Mouse (Mus musculus) erythroblast, embryonic 14.5 days (primary cell): ENCODE results near the gene LTO1.

ENCODE experiments used
- GATA1 ChIP-seq: IDR thresholded peaks from 2 replicates; pipeline ENCODE4 v1.6.1; 2012; ENCODE audit warnings: low read length, inconsistent platforms, mixed read lengths
- TAL1 ChIP-seq: IDR thresholded peaks from 3 replicates; pipeline ENCODE4 v1.6.1; 2012; ENCODE audit warnings: low read length, inconsistent platforms, mixed read lengths

DNA sequence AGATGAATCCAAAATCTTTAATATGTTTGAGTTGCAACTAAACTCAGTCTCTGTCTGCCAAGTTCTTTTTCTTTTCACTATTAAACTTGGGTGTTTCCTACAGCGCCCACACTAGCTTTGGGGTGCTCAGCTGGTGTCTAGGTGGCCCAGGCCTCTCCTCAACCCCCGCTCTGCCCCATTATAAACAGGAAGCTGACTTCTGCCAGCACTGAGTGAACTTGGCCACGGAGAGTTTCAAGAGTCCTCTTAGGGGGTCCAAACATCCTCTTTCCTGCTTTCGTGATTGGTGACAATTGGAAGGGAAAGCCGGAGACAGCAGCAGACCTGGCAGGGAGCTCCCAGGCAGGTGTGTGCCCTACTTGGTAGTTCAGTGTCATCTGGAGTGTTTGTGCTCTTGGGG is 64.9 kb downstream of the LTO1 start:
- TF ChIP-seq GATA1 (no peak), TAL1 (no peak)
